Mouse (Mus musculus) limb, embryonic 13.5 days (tissue): Measurements from ENCODE around the gene Svs2. TPM values are rescaled to one million over a fixed set of nuclear protein-coding genes. Genes with fewer than 3 reads are reported as not detected.

ENCODE experiments used
- ATAC-seq: fragments of 200-750 bp; cut with Nextera tagmentation; 2 replicates; pipeline ENCODE4 v1.8.0; 2017; ENCODE audit warnings: low read depth, moderate number of reproducible peaks, moderate TSS enrichment; ENCODE audit not compliant: low FRiP score
- H3K27ac ChIP-seq: fragments of 300-500 bp; sonication (generic); 2 replicates; pipeline ENCODE4 v1.5.1; 2015; ENCODE audit warnings: inconsistent platforms, mild to moderate bottlenecking, moderate library complexity
- H3K27me3 ChIP-seq: fragments of 300-500 bp; sonication (generic); 2 replicates; pipeline ENCODE4 v1.6.1; 2015; ENCODE audit warnings: mild to moderate bottlenecking, inconsistent platforms
- H3K36me3 ChIP-seq: fragments of 300-500 bp; sonication (generic); 2 replicates; pipeline ENCODE4 v1.6.1; 2015; ENCODE audit warnings: inconsistent platforms, mild to moderate bottlenecking, moderate library complexity
- H3K4me1 ChIP-seq: fragments of 300-500 bp; sonication (generic); 2 replicates; pipeline ENCODE4 v1.6.1; 2015; ENCODE audit warnings: inconsistent platforms
- H3K4me2 ChIP-seq: fragments of 300-500 bp; sonication (generic); replicated peaks from 2 replicates; pipeline ENCODE4 v1.6.1; 2015; ENCODE audit warnings: inconsistent platforms, mild to moderate bottlenecking, moderate library complexity
- H3K4me3 ChIP-seq: fragments of 300-500 bp; sonication (generic); 2 replicates; pipeline ENCODE4 v1.5.1; 2015; ENCODE audit warnings: moderate library complexity, mild to moderate bottlenecking, inconsistent platforms
- H3K9ac ChIP-seq: fragments of 300-500 bp; sonication (generic); 2 replicates; pipeline ENCODE4 v1.6.1; 2015; ENCODE audit warnings: mild to moderate bottlenecking, inconsistent platforms
- H3K9me3 ChIP-seq: fragments of 300-500 bp; sonication (generic); 2 replicates; pipeline ENCODE4 v1.6.1; 2016; ENCODE audit warnings: inconsistent platforms
- WGBS: fragments of 180-500 bp; shearing (Covaris S2); methylation state at CpG from one replicate; pipeline ENCODE4 v1.1.7; 2015; 5-methylcytosine and 5-hydroxymethylcytosine counted together
- polyA plus RNA-seq: library from polyadenylated mRNA; unstranded; fragments of >200 nt; fragmentation: Nextera tagmentation; extraction: Ambion mirVana; gene quantifications from 2 replicates; pipeline ENCODE4 v1.2.1, GENCODE M21; 2015

The Svs2 gene
- polyA plus RNA-seq, 1 experiment from 2014 or later, result not detected

- Histone ChIP-seq H3K4me3 (no peak overlapping the region), H3K36me3 (no peaks in the 10 kb centered on the region), H3K9ac (no peak overlapping the region), H3K9me3 (no peaks in the 10 kb centered on the region), H3K4me2 (no peak overlapping the region), H3K27ac (no peak overlapping the region), H3K27me3 (no peaks in the 10 kb centered on the region), H3K4me1 (no peaks in the 10 kb centered on the region)
- ATAC-seq, result no peak
- WGBS, result 86% methylated on average over 5 of the region's 5 CpGs
Measured at GRCm38 (mm10) chr2:164196700-164196990, 41.6 kb downstream of the Svs2 start.

GRCm38 (mm10) chr2:164195971-164196699, 42.1 kb downstream of the Svs2 start:
- 88% methylated on average over 5 of the region's 5 CpGs for WGBS

GRCm38 (mm10) chr2:164194959-164195630, 43.2 kb downstream of the Svs2 start:
- H3K4me3 ChIP-seq, result no peak overlapping the region
- H3K9me3 ChIP-seq, result no peaks in the 10 kb centered on the region
- H3K36me3 ChIP-seq, result no peaks in the 10 kb centered on the region
- no peak overlapping the region for H3K4me2 ChIP-seq
- no peak for ATAC-seq
- WGBS, result 80% methylated on average over 5 of the region's 5 CpGs
- H3K27me3 ChIP-seq, result no peaks in the 10 kb centered on the region
- H3K4me1 ChIP-seq, result no peaks in the 10 kb centered on the region
- no peak overlapping the region for H3K9ac ChIP-seq
- H3K27ac ChIP-seq, result no peak overlapping the region

More at GRCm38 (mm10) chr2:164195971-164196699, 42.1 kb downstream of the Svs2 start:
- Histone ChIP-seq H3K36me3 (no peaks in the 10 kb centered on the region), H3K4me2 (no peak overlapping the region), H3K9me3 (no peaks in the 10 kb centered on the region), H3K4me3 (no peak overlapping the region), H3K27me3 (no peaks in the 10 kb centered on the region), H3K9ac (no peak overlapping the region), H3K4me1 (no peaks in the 10 kb centered on the region), H3K27ac (no peak overlapping the region)
- ATAC-seq, result no peak

GRCm38 (mm10) chr2:164192279-164192678, 46.0 kb downstream of the Svs2 start:
- no peak for ATAC-seq
- no peak overlapping the region for H3K9ac ChIP-seq
- no peak overlapping the region for H3K27ac ChIP-seq
- no peaks in the 10 kb centered on the region for H3K36me3 ChIP-seq
- no peaks in the 10 kb centered on the region for H3K9me3 ChIP-seq
- no peaks in the 10 kb centered on the region for H3K4me1 ChIP-seq
- H3K4me3 ChIP-seq, result no peak overlapping the region
- no peak overlapping the region for H3K4me2 ChIP-seq
- no peaks in the 10 kb centered on the region for H3K27me3 ChIP-seq

- Histone ChIP-seq H3K9ac (no peak within 1 kb of the TSS), H3K36me3 (no peaks in the 10 kb centered on the region), H3K27me3 (no peaks in the 10 kb centered on the region), H3K9me3 (no peaks in the 10 kb centered on the region), H3K4me1 (no peaks in the 10 kb centered on the region), H3K4me2 (no peak within 1 kb of the TSS), H3K4me3 (no peak within 1 kb of the TSS), H3K27ac (no peak within 1 kb of the TSS)
- ATAC-seq, result no peak
- 90% methylated on average over 6 of the region's 6 CpGs for WGBS
Measured at GRCm38 (mm10) chr2:164190576-164190975, 47.7 kb downstream of the Svs2 start, which contains the start of gene Wfdc12. Gene Wfdc12, minus strand, starts transcription at chr2:164190608.

GRCm38 (mm10) chr2:164188722-164189121, 49.5 kb downstream of the Svs2 start:
- H3K27me3 ChIP-seq, result no peaks in the 10 kb centered on the region
- ATAC-seq, result no peak
- no peak overlapping the region for H3K4me3 ChIP-seq
- H3K36me3 ChIP-seq, result no peaks in the 10 kb centered on the region
- H3K4me2 ChIP-seq, result no peak overlapping the region
- no peaks in the 10 kb centered on the region for H3K9me3 ChIP-seq
- H3K9ac ChIP-seq, result no peak overlapping the region
- H3K4me1 ChIP-seq, result peaks cover 12% of the 10 kb centered on the region
- H3K27ac ChIP-seq, result no peak overlapping the region
- WGBS, result 28% methylated on average over 5 of the region's 5 CpGs

Other genes starting within 250 kb of the Svs2 start
- 338 and 342 TPM in 2 replicates for gene Ywhab, start 243.5 kb downstream of the Svs2 start, polyA plus RNA-seq
- gene Pabpc1l, start 213.0 kb downstream of the Svs2 start, polyA plus RNA-seq, result 3.2 and 3.7 TPM in 2 replicates
- 17.5 and 20.1 TPM in 2 replicates for gene Stk4, start 168.1 kb downstream of the Svs2 start, polyA plus RNA-seq
- gene Tomm34, start 167.3 kb downstream of the Svs2 start, polyA plus RNA-seq, result 57.8 and 61.7 TPM in 2 replicates
- 2.5 and 2.8 TPM in 2 replicates for gene Kcns1, start 67.4 kb downstream of the Svs2 start, polyA plus RNA-seq
- not detected in 2 replicates for gene Wfdc5, start 55.7 kb downstream of the Svs2 start, polyA plus RNA-seq
- gene Wfdc12, start 47.9 kb downstream of the Svs2 start, polyA plus RNA-seq, result 0.51 TPM in 1 of 2 replicates, not detected in the other
- not detected in 2 replicates for gene Wfdc15a, start 38.3 kb downstream of the Svs2 start, polyA plus RNA-seq
- gene Wfdc15b, start 16.8 kb downstream of the Svs2 start, polyA plus RNA-seq, result not detected in 2 replicates
- gene Svs3b, start 18.2 kb upstream of the Svs2 start, polyA plus RNA-seq, result not detected in 2 replicates
- not detected in 2 replicates for gene Svs4, start 40.0 kb upstream of the Svs2 start, polyA plus RNA-seq
- not detected in 2 replicates for gene Svs3a, start 50.8 kb upstream of the Svs2 start, polyA plus RNA-seq
- not detected in 2 replicates for gene Svs6, start 78.3 kb upstream of the Svs2 start, polyA plus RNA-seq
- gene Svs5, start 94.3 kb upstream of the Svs2 start, polyA plus RNA-seq, result not detected in 2 replicates
- 3.2 and 3.8 TPM in 2 replicates for gene Slpi, start 150.6 kb upstream of the Svs2 start, polyA plus RNA-seq
- 1.5 and 1.6 TPM in 2 replicates for gene Rbpjl, start 164.7 kb upstream of the Svs2 start, polyA plus RNA-seq
- 192 and 200 TPM in 2 replicates for gene Matn4, start 166.7 kb upstream of the Svs2 start, polyA plus RNA-seq
- gene Sdc4, start 205.4 kb upstream of the Svs2 start, polyA plus RNA-seq, result 61.0 and 63.6 TPM in 2 replicates
- gene Sys1, start 218.5 kb upstream of the Svs2 start, polyA plus RNA-seq, result 65.2 and 66.6 TPM in 2 replicates
- gene Gm20458, start 222.5 kb upstream of the Svs2 start, polyA plus RNA-seq, result 5.5 and 7.4 TPM in 2 replicates
- not detected in 2 replicates for gene Trp53tg5, start 235.3 kb upstream of the Svs2 start, polyA plus RNA-seq
- gene Dbndd2, start 247.6 kb upstream of the Svs2 start, polyA plus RNA-seq, result 1.4 and 2.3 TPM in 2 replicates